Mouse (Mus musculus): ENCODE results near the gene Med28. TPM values are rescaled to one million over a fixed set of nuclear protein-coding genes. Genes with fewer than 3 reads are reported as not detected.

Gene Med28
- polyA plus RNA-seq, 1 experiment from 2014 or later: 289 TPM

DNA sequence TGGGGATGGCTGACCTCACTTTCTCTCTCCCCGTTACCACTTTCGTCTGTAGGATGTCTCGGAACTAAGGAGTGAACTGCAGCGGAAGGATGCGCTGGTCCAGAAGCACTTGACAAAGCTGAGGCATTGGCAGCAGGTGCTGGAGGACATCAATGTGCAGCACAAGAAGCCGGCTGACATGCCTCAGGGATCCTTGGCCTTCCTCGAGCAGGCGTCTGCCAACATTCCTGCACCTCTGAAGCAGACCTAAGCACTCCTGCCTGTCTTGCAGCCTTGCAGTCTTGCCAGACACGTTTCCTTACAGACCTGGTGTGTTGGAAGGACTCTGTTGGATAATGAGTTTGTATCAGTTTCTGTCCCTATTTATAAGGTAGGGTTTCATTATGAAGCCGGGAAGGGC is 5.1 kb downstream of the Med28 start:
- Histone ChIP-seq H3K27me3 (replicated peaks; ENCODE audit: control insufficient read depth, insufficient read depth, low read length) (no peaks in the 10 kb centered on the region), H3K4me2 (ENCODE audit: low read length) (no peak overlapping the region), H3K4me1 (replicated peaks; ENCODE audit: control insufficient read depth, insufficient read depth, low read length) (peaks cover 15% of the 10 kb centered on the region), H3K36me3 (ENCODE audit: control insufficient read depth, insufficient read depth) (peaks cover 22% of the 10 kb centered on the region), H3K27ac (ENCODE audit: low read length) (no peak overlapping the region), H3K9ac (replicated peaks; ENCODE audit: low read depth, low read length) (no peak overlapping the region), H3K9me3 (ENCODE audit: control insufficient read depth, low read length) (no peaks in the 10 kb centered on the region), H3K4me3 (replicated peaks; ENCODE audit: low read length) (no peak overlapping the region)
- ATAC-seq: no peak
- WGBS: 91% methylated on average over 10 of the region's 10 CpGs

- 94% methylated on average over 4 of the region's 4 CpGs for WGBS
- H3K36me3 ChIP-seq (ENCODE audit: control insufficient read depth, insufficient read depth): peaks cover 27% of the 10 kb centered on the region
Observed at GRCm38 (mm10) chr5:45526338-45526737, 6.3 kb downstream of the Med28 start.

GRCm38 (mm10) chr5:45529696-45530095 is 9.7 kb downstream of the Med28 start:
- H3K36me3 ChIP-seq (ENCODE audit: control insufficient read depth, insufficient read depth): peaks cover 27% of the 10 kb centered on the region

More at GRCm38 (mm10) chr5:45526338-45526737, 6.3 kb downstream of the Med28 start:
- Histone ChIP-seq H3K27me3 (replicated peaks; ENCODE audit: control insufficient read depth, insufficient read depth, low read length) (no peaks in the 10 kb centered on the region), H3K9ac (replicated peaks; ENCODE audit: low read depth, low read length) (no peak overlapping the region), H3K4me2 (ENCODE audit: low read length) (no peak overlapping the region), H3K27ac (ENCODE audit: low read length) (no peak overlapping the region), H3K9me3 (ENCODE audit: control insufficient read depth, low read length) (no peaks in the 10 kb centered on the region), H3K4me1 (replicated peaks; ENCODE audit: control insufficient read depth, insufficient read depth, low read length) (peaks cover 9% of the 10 kb centered on the region), H3K4me3 (replicated peaks; ENCODE audit: low read length) (no peak overlapping the region)
- ATAC-seq: no peak

DNA sequence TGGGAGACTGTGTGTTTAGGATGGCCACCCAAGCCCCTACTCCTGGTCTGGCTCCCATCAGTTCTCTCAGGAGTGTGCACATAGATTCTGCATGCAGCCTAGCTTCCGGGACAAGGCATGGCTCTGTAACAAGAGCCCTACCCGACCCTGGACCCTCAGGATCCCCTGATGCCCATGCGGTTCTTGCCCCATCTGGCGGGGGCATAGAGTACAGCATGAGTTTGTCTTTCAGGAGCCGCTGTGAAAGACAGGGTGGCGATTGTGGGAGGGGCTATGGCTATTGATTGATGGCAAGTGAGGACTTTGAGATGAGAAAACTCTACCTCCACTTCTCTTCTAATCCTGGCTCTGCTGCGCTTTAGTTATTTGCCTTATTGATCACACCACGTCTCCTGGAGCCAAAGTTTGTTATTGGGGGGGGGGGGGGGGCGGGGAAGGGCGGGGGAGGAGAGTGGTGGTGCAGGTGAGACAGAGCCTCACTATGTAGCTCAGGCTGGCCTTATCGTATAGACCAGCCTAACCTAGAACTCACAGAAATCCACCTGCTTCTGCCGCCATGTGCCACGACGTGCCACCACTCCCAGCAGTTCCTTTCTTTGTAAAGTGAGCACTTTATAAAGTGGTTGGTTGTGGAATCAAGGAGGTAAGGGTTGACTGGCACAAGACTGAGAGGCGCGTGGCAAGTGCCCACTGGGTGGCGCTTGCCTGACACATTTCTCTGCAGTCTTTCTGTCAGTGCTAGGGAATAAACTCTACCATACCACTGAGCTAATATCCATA is 14.5 kb downstream of the Med28 start:
- no peak overlapping the region for H3K27ac ChIP-seq (ENCODE audit: low read length)
- no peak overlapping the region for H3K9ac ChIP-seq (replicated peaks; ENCODE audit: low read depth, low read length)
- H3K4me1 ChIP-seq (replicated peaks; ENCODE audit: control insufficient read depth, insufficient read depth, low read length): no peaks in the 10 kb centered on the region
- H3K9me3 ChIP-seq (ENCODE audit: control insufficient read depth, low read length): no peaks in the 10 kb centered on the region
- WGBS: 7% methylated on average over 16 of the region's 17 CpGs
- H3K36me3 ChIP-seq (ENCODE audit: control insufficient read depth, insufficient read depth): peaks cover 5% of the 10 kb centered on the region
- peak overlapping the region; percentile 2; the same call in 1 of the 2 replicates for H3K4me2 ChIP-seq (ENCODE audit: low read length)
- no peak overlapping the region for H3K4me3 ChIP-seq (replicated peaks; ENCODE audit: low read length)
- no peaks in the 10 kb centered on the region for H3K27me3 ChIP-seq (replicated peaks; ENCODE audit: control insufficient read depth, insufficient read depth, low read length)
- ATAC-seq: peak; percentile 89

More at GRCm38 (mm10) chr5:45529696-45530095, 9.7 kb downstream of the Med28 start:
- WGBS: 94% methylated on average over 3 of the region's 3 CpGs
- no peak overlapping the region for H3K27ac ChIP-seq (ENCODE audit: low read length)
- no peaks in the 10 kb centered on the region for H3K27me3 ChIP-seq (replicated peaks; ENCODE audit: control insufficient read depth, insufficient read depth, low read length)
- H3K4me1 ChIP-seq (replicated peaks; ENCODE audit: control insufficient read depth, insufficient read depth, low read length): no peaks in the 10 kb centered on the region
- H3K9ac ChIP-seq (replicated peaks; ENCODE audit: low read depth, low read length): no peak overlapping the region
- H3K4me2 ChIP-seq (ENCODE audit: low read length): no peak overlapping the region
- no peak overlapping the region for H3K4me3 ChIP-seq (replicated peaks; ENCODE audit: low read length)
- no peak for ATAC-seq
- no peaks in the 10 kb centered on the region for H3K9me3 ChIP-seq (ENCODE audit: control insufficient read depth, low read length)

GRCm38 (mm10) chr5:45535177-45535576 is 15.1 kb downstream of the Med28 start:
- no peak overlapping the region for H3K9ac ChIP-seq (replicated peaks; ENCODE audit: low read depth, low read length)
- no peak overlapping the region for H3K4me2 ChIP-seq (ENCODE audit: low read length)
- H3K4me1 ChIP-seq (replicated peaks; ENCODE audit: control insufficient read depth, insufficient read depth, low read length): no peaks in the 10 kb centered on the region
- WGBS: 62% methylated on average over 4 of the region's 4 CpGs
- H3K27me3 ChIP-seq (replicated peaks; ENCODE audit: control insufficient read depth, insufficient read depth, low read length): no peaks in the 10 kb centered on the region
- H3K9me3 ChIP-seq (ENCODE audit: control insufficient read depth, low read length): no peaks in the 10 kb centered on the region
- H3K36me3 ChIP-seq (ENCODE audit: control insufficient read depth, insufficient read depth): peaks cover 5% of the 10 kb centered on the region
- no peak overlapping the region for H3K4me3 ChIP-seq (replicated peaks; ENCODE audit: low read length)
- ATAC-seq: no peak
- no peak overlapping the region for H3K27ac ChIP-seq (ENCODE audit: low read length)

DNA sequence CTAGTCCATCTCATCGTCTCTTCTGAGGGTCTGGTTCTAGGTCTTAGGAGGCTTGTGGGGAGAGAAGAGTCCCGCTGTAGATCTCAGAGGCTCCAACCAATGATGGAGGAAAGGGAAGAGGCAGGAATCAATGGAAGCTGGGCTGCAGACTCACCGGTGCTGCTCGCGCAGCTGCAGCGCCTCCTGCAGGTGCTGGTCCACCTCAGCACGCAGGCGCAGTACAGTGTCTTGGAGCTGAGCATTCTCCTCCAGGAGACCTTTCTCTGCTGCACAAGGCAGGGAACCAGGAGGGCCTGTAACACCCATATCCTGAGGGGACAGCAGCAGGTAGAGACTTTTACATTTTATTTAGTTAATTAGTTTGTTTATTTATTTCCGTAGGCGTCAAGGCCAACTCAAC is 19.5 kb downstream of the Med28 start:
- Histone ChIP-seq H3K36me3 (ENCODE audit: control insufficient read depth, insufficient read depth) (no peaks in the 10 kb centered on the region), H3K4me2 (ENCODE audit: low read length) (no peak overlapping the region), H3K9me3 (ENCODE audit: control insufficient read depth, low read length) (no peaks in the 10 kb centered on the region), H3K27ac (ENCODE audit: low read length) (no peak overlapping the region), H3K9ac (replicated peaks; ENCODE audit: low read depth, low read length) (no peak overlapping the region), H3K4me3 (replicated peaks; ENCODE audit: low read length) (no peak overlapping the region), H3K27me3 (replicated peaks; ENCODE audit: control insufficient read depth, insufficient read depth, low read length) (no peaks in the 10 kb centered on the region), H3K4me1 (replicated peaks; ENCODE audit: control insufficient read depth, insufficient read depth, low read length) (no peaks in the 10 kb centered on the region)
- WGBS: 55% methylated on average over 10 of the region's 10 CpGs
- no peak for ATAC-seq

DNA sequence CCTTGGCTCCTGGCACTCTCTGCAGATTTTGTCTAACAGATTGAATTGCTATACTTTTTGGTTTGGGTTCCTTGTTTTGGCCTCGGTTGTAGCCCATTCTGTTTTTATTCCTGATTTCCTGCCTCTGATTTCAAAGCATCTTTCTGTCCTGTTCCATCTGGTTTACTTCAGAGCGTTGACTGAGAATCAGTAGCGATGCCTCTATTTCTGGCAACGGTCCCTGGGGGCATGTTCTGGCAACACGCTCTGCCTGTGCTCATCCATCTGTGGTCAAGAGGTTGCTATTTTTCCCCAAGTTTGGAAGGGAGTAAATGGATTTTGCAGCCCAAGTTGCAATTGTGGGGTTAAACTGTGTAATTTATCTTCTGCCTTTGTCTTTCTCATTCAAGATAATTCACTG is 23.3 kb downstream of the Med28 start:
- Histone ChIP-seq H3K9ac (replicated peaks; ENCODE audit: low read depth, low read length) (no peak overlapping the region), H3K4me2 (ENCODE audit: low read length) (no peak overlapping the region), H3K4me1 (replicated peaks; ENCODE audit: control insufficient read depth, insufficient read depth, low read length) (no peaks in the 10 kb centered on the region), H3K27me3 (replicated peaks; ENCODE audit: control insufficient read depth, insufficient read depth, low read length) (no peaks in the 10 kb centered on the region), H3K9me3 (ENCODE audit: control insufficient read depth, low read length) (no peaks in the 10 kb centered on the region), H3K4me3 (replicated peaks; ENCODE audit: low read length) (no peak overlapping the region), H3K36me3 (ENCODE audit: control insufficient read depth, insufficient read depth) (no peaks in the 10 kb centered on the region), H3K27ac (ENCODE audit: low read length) (no peak overlapping the region)
- WGBS: 55% methylated on average over 5 of the region's 5 CpGs
- ATAC-seq: no peak

- no peak overlapping the region for H3K4me2 ChIP-seq (ENCODE audit: low read length)
- no peaks in the 10 kb centered on the region for H3K36me3 ChIP-seq (ENCODE audit: control insufficient read depth, insufficient read depth)
- no peaks in the 10 kb centered on the region for H3K4me1 ChIP-seq (replicated peaks; ENCODE audit: control insufficient read depth, insufficient read depth, low read length)
- no peak overlapping the region for H3K27ac ChIP-seq (ENCODE audit: low read length)
- H3K9me3 ChIP-seq (ENCODE audit: control insufficient read depth, low read length): 0 out of 2 replicates have a peak, but pooled peaks cover 2% of the 10 kb centered on the region
- no peak overlapping the region for H3K4me3 ChIP-seq (replicated peaks; ENCODE audit: low read length)
- H3K27me3 ChIP-seq (replicated peaks; ENCODE audit: control insufficient read depth, insufficient read depth, low read length): no peaks in the 10 kb centered on the region
- 83% methylated on average over 1 of the region's 1 CpGs for WGBS
- ATAC-seq: no peak
- no peak overlapping the region for H3K9ac ChIP-seq (replicated peaks; ENCODE audit: low read depth, low read length)
Observed at GRCm38 (mm10) chr5:45549586-45549985, 29.6 kb downstream of the Med28 start.

DNA sequence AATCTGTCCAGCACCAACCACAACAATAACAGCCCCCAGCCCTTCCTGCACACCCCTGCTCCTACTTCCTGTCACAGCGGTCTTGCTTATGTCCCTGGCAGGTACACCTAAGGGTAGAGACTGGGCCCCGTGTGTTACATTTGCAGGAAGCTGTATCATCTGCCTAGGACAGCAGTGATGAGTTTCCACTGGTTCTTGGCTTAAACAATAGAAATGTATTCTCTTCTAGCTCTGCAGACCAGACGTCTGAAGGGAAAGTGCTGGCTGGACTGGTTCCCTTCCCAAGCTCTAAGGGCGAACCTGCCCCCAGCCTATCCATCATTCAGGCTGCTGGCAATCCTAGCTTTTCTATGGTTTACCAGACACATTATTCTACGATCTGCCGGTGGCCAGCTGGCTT is 44.0 kb downstream of the Med28 start:
- no peaks in the 10 kb centered on the region for H3K27me3 ChIP-seq (replicated peaks; ENCODE audit: control insufficient read depth, insufficient read depth, low read length)
- 60% methylated on average over 6 of the region's 6 CpGs for WGBS

More for the DNA sequence above, 44.0 kb downstream of the Med28 start:
- Histone ChIP-seq H3K9ac (replicated peaks; ENCODE audit: low read depth, low read length) (no peak overlapping the region), H3K27ac (ENCODE audit: low read length) (no peak overlapping the region), H3K4me2 (ENCODE audit: low read length) (no peak overlapping the region), H3K36me3 (ENCODE audit: control insufficient read depth, insufficient read depth) (no peaks in the 10 kb centered on the region), H3K9me3 (ENCODE audit: control insufficient read depth, low read length) (no peaks in the 10 kb centered on the region), H3K4me1 (replicated peaks; ENCODE audit: control insufficient read depth, insufficient read depth, low read length) (no peaks in the 10 kb centered on the region), H3K4me3 (replicated peaks; ENCODE audit: low read length) (no peak overlapping the region)
- ATAC-seq: no peak

All from forebrain, embryonic 16.5 days (tissue).